Mouse (Mus musculus): ENCODE measurements around the gene Thoc6.

Thoc6 gene

DNA sequence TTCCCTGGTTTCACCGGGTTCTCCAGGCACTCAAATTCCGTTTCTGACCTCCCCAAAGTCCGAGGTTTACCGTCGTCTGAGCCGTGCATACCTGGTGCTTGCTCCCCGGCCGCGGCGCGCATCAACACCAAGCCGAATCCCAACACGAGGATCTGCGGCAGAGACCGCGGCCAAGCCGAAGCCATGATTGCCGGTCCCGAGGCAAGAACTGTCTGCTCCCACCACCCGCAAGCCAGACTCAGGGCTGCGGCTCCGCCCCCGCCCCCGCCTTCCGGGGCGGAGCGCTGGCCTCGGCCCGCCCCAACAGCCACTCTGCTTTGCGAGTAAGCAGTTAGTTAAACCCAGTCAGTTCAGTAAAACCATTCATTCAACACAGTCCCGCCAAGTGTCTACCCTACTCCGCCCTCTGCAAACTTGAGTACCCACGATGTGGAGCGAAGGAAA lies 3.6 kb upstream of the Thoc6 start, which contains the start of gene Tnfrsf12a:
Gene Tnfrsf12a (minus strand): TSS at position 233 of the 444 bp plus-strand sequence.
- in situ Hi-C loops (cut with MseI, MboI) = no loop called here

DNA sequence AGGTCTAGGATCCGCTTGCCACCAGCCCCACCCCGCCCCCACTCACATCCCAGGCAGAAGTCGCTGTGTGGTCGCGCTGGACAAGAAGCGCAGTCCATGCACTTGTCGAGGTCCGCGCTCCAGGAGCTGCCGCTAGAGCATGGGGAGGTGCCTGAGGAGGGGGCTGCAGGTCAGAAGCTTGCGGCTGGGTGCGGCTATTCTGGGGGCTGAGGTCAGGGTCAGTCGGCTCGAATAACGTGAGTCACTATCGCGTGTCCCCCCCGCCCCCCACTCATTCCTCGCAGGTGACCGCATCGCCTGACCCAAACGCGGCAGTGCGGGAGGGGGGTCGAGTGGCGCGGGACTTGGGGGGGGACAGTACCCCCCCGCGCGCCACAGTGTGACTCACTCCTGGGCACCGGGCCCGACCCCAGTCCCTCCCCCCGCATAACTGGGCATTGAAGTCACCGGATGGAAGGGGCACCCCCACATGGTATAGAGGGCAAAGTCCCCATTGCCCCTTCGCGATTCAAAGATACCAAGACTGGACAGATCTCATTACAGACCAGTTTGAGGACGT lies 2.9 kb upstream of the Thoc6 start:
- in situ Hi-C loops (cut with MseI, MboI) = no loop called here

DNA sequence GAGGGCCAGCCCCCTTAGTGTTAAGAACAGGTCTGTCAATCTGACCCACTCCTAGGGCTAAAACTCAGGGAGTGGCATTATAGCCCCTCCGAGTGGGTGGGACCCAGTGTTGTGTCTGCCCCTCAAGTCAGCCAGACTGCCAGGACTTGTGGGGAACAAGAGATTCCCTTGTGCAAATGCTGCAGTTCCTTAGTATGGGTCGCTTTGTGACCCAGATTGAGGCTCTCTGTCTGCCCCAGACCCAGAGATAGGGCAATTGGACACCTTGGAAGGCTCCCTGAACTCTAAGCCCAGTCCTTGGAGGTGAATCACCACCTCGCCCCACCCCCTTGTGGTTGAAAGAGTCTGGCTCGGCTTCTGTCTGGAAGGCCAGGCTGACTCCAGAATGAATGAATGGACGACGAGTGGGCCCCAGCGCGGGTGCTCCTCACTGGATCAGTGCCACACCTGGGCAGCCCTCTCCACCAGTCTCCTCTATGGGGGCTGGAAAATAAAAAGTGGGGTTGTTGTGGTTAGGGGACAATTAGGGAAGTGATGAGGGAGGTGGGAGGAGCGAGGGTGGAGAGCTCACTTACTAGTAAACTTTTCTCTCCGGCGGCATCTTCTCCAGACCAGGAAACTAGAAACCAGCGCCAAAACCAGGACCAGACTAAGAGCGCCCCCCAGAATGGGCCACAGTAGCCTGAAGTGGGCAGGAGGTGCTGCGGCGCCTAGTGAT lies 2.0 kb upstream of the Thoc6 start:
- in situ Hi-C loops (cut with MseI, MboI) = no loop called here

DNA sequence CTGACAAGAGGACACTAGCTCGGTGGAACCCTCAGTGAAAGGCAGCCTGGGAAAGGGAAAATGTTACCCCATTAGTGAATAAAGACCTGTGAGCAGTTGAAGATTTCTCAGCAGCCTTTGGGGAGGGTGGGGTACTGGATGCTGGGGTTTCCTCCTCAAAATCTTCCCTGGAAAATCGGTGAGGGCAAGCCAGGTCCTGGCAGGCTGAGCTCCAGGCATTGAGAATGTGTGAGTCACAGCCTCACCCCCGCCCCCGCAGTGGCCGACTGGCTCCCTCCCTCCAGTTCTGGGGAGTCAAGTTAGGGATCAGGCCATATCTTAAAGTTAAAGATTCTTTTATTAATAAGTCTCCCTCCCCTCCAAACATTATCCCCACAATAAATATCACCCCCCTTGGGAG lies 1.4 kb upstream of the Thoc6 start:
- in situ Hi-C loops (cut with MseI, MboI) = no loop called here

DNA sequence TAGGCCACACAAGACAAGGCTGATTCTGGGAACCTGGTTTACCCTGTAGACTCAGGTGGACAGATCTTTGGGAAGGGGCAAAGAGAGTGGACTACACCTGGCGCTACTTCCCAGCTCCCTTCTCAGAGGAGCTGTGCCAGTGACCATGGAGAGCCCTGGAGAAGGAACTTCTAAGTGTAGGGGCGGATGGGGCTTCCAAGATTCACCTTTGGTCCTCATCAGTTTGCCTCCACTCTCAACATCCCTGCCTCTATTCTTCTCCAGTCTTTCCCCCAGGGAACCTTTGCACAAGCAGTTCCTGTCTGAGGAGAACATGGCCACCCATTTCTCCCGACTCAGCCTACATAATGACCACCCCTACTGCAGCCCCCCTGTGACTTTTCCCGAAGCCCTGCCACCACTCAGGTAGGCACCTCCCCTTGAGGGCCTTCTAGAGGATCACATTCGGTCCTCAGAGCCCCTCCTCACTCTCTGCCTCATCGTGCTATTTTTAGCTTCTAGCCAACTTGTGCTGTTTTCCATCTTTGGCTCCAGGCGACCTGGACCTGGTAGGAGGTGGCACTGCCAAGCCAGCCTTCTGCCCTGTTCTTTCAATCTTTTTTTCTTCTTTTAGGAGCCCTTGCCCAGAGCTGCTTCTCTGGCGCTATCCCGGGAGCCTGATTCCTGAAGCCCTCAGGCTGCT lies 730 bp upstream of the Thoc6 start:
- in situ Hi-C loops (cut with MseI, MboI) = no loop called here

DNA sequence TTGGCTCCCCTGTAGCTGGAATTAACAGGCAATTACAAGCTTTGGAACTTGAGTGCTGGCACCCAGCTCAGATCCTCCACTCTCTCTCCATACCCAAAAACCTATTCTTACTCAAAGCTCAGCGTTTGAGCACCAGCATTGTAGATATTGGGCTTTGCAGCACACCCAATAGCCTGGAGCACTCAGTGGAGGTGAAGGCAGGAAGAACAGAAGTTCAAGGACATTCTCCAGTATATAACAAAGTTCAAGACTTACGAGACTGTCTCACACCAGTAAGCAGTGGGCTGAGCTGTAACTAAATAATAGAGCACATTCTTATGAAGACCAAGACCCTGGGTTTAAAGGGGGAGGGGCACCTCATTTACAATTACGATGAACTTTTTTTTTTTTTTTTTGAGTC lies 921 bp downstream of the Thoc6 start:
- in situ Hi-C loops (cut with MseI, MboI) = no loop called here

DNA sequence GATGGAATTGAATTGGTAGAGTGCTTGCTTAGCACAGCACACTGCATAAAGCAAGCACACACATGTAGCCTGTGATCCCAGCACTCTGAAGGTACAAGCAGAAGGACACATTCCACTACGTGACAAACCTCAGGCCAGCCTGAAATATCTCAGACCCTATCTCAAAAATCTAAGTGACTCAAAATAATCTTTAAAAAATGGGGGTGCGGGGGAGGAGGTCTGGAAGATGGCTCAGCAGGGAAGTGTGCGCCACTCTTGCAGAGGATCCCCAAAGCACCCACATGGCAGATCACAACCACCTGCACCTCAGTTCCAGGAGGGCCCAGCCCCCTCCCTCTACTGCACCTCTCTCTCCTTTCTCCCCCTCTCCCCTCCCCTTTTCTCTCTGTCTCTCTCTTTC lies 2.2 kb downstream of the Thoc6 start:
- in situ Hi-C loops (cut with MseI, MboI) = no loop called here

DNA sequence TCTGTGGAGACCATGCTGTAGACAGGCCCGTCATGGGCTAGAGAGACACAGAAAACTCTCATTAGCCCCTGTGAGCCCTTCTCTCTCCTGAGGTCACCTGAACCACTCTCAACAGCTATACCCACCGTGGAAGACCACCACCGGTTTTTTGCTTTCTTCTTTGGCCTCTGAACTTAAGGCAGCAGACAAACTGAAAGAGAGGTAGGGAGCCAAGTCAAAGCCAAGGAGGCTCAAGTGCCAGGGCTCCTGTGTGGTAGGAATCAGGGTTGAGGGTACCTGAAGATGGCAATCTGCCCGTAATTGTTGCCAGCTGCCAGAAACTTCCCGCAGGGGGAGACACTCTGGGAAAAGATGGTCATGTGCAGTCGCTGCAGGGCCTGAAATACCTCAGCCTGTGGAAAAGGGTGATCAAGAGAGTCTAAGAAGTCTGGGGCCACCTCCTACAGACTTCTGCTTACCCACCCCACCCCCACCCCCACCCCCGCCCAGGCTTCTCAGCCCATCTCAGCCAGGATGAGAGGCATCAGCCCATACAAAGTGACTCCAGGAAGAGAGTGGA lies 3.1 kb downstream of the Thoc6 start:
- in situ Hi-C loops (cut with MseI, MboI) = no loop called here

DNA sequence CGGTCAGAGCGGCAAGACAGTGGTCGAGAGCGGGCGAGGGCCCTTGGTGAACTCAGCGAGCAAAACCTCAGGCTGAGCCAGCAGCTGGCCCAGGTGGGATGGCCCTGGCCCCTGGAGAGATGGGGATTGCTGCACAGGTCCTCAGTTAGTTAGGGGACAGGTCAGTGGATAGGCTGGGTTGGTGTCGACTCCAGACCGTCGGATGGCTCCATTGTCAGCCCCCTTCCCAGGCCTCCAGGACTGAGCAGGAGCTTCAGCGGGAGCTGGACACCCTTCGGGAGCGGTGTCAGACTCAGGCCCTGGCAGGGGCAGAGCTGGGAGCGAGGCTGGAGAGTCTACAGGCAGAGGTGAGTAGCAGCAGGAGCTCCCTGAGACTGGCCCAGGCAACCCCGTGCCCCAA lies 8.2 kb downstream of the Thoc6 start:
- in situ Hi-C loops (cut with MseI, MboI) = no loop called here

DNA sequence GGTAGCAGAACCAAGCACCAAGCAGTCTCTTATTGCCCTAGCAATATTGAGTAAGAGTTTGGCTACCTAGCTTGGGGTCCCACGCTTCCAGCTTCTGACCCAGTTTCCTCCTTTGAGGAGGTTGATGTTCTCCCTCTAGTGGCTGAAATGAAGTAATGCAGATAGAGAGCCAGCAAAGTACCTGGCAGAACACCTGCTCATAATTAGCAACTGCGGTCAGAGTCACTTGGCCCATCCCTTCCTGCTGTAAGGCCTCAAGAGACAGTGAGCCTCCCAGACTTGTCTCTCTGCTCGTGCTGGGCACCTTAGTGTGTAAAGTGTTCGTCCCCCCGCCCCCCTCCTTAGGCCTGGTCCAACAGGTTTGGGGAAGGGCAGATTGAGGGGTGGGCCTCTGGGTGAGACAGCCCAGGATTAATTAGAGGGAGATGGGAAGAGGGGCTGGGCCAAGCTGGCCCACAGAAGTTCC lies 9.1 kb downstream of the Thoc6 start:
- in situ Hi-C loops (cut with MseI, MboI) = loop anchor here (5.0 kb wide), 1 partner anchor 38 kb away; no protein-coding TSS in a partner anchor

DNA sequence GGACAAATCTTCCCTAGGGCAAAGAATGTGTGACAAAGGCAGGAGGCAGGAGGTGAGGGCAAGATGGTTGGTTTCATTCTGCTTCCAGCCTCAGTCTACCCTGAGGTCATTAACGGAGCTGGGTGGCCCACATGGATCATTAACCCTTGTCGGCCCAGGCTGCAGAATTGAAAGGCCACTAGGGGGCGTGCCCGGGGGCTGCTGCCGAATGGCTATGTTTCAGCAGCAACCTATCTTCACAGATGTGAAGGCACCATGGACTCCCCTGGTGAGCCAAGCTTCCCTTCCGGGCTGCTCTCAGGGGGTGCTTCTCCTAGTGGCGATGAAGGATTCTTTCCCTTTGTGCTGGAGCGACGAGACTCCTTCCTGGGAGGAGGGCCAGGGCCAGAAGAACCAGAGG lies 12.2 kb downstream of the Thoc6 start:
- in situ Hi-C loops (cut with MseI, MboI) = loop anchor here (5.0 kb wide), 1 partner anchor 41 kb away; no protein-coding TSS in a partner anchor

DNA sequence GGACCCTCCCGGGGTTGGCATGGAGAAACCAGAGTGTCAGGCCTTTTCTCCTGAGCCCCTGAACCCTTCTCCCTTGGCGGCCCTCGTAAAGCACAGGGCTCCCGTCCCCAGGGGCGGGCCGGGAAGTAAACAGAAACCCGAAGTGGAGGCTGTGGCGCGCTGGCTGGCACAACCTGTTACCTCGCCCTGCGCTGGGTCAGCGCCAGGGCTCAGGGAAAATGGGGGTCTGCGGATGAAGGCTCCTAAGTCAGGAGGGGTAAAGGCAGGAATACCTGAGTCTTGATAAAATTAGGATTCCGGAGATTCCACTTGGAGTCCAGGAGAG lies 12.8 kb downstream of the Thoc6 start:
- in situ Hi-C loops (cut with MseI, MboI) = loop anchor here (5.0 kb wide), 1 partner anchor 41 kb away; no protein-coding TSS in a partner anchor

DNA sequence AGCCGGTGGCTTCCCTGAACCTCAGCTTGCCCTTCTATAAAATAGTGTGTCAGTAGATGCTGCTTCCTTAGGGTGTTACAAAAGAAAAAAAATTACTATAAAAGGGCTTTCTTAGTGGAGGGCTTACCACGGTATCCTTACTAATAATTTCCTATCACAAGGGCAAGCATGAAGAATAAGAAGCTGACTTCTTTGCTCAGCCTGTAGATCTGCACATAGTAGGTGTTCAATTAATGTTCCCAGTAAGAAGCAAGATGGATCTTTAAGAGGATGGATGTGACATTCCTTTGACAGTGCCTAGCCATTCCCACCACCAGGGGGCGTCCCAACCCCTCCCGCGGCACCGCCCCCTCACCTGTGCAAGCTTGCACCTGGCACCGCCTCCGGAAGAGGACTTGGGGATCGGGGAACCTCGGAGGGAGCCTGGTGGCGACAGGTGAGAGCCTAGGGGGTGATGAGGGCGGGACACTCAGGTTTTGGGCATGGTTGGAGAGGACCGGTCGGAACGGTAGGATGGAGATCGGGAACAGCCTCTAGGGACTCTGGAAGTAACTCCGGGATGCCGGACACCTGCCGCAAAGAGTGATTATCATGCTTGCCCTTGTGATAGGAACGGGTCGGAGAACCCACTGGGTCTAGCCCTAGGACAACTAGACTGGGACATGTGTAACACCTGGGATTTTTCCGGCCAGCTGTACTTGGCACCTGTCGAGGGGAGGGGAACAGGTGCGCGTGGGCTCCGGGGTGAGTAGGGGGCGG lies 13.4 kb downstream of the Thoc6 start, which contains the start of gene Bicdl2:
Gene Bicdl2 (plus strand): TSS at position 390 of the 759 bp plus-strand sequence.
- in situ Hi-C loops (cut with MseI, MboI) = loop anchor here (5.0 kb wide), 1 partner anchor 42 kb away; no protein-coding TSS in a partner anchor

DNA sequence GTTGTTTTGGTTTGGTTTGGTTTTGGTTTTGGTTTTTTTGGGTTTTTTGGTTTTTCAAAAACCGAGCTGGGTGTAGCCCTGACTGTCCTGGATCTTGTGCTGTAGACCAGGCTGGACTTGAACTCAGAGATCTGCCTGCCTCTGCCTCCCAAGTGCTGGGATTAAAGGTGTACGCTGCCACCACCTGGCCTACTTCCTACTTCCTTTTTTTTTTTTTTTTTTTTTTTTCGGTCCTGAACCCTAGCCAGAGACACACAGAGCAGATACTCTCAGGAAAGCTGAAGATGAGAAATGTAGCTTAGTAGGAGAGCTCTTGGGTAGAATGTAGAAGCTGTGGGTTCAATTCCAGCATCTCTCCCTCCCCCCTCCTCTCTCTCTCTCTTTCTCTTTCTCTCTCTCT lies 15.2 kb downstream of the Thoc6 start:
- in situ Hi-C loops (cut with MseI, MboI) = no loop called here

DNA sequence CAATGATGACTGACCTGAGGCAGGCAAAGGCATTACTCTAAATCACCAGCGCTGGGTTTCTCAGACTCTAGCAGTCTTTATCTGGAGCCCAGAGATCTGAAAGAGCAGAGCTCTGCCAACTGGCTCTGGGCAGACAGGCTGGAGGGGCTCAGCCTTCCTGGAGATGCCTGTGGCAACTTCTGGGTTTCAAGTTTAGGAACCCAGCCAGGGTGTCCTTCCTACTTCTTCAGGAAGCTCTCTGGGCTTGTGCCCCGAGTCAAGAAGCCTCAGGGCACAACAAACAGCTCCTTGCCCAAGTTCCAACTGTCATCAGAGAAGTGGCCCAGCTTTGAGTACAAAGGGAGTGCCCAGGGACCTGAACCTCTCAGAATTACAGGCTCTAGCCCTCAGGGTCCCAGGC lies 19.3 kb downstream of the Thoc6 start:
- in situ Hi-C loops (cut with MseI, MboI) = no loop called here

DNA sequence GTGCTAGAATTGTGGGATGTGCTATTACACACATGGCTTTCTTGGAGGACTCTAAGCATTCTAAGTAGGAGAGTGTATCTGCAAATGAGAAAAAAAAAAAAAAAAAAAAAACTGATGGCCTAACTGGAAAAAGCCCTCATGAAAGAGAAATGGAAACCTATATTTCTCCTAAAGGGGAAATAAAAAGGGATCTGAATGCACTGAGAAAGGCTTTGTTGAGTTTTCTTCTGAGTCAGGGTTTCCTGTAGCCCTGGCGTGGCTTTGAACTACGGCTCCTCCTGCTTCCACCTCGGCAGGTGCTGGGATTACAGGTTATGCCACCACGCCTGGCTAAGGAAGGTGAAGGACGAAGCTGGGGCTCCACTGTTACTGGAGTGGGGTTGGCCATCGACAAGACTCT lies 19.7 kb downstream of the Thoc6 start:
- in situ Hi-C loops (cut with MseI, MboI) = no loop called here

DNA sequence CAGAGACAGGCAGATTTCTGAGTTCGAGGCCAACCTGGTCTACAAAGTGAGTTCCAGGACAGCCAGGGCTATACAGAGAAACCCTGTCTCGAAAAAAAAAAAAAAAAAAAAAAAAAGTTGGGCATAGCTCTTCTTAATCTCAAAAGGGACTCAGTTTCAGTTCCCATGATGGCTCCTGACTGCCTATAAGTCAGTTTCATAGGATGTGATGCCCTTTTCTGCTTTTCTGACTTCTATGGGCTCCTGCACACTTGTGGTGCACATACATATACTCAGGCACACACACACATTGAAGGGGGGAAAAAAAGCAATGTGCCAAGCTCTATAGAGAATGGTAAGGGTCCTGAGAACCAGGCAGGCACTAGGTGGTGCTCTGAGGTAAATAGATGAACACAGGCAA lies 20.4 kb downstream of the Thoc6 start:
- in situ Hi-C loops (cut with MseI, MboI) = no loop called here

DNA sequence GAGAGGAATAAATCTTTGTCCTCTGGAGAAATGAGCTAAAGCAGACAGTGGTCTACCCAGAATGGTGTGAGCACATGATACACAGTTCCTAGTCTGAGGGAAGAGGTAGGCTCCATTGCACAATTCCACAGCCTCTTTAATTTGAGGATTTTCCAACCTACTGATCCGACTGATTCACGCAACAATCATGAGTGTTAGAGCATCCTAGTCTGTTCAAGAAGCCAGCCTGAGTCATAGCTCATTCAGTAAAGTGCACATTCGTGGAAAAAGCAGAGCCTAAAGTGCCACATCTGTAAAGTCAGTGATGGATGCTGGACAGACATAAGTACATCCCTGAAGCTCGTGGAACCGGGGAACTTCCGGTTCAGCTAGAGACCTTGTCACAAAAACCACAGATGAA lies 22.3 kb downstream of the Thoc6 start:
- in situ Hi-C loops (cut with MseI, MboI) = no loop called here

DNA sequence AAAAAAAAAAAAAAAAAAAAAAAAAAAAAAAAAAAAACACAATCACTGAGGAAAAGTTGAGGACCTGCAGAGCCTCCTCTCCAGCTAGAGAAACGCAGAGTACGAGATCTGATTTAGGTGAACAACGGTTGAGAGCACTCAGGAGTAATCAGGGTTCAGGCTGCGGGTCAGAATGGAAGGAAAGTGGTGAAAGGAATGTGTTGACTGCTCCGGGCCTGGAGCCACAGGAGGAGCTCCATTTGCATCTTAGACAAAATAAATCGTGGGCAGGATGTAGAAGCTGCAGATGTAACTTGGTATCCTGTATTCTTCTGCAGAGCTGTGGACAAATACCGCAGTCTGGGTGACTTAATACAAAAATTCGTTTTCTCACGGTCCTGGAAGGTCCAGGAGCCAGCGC lies 27.8 kb downstream of the Thoc6 start:
- in situ Hi-C loops (cut with MseI, MboI) = no loop called here

DNA sequence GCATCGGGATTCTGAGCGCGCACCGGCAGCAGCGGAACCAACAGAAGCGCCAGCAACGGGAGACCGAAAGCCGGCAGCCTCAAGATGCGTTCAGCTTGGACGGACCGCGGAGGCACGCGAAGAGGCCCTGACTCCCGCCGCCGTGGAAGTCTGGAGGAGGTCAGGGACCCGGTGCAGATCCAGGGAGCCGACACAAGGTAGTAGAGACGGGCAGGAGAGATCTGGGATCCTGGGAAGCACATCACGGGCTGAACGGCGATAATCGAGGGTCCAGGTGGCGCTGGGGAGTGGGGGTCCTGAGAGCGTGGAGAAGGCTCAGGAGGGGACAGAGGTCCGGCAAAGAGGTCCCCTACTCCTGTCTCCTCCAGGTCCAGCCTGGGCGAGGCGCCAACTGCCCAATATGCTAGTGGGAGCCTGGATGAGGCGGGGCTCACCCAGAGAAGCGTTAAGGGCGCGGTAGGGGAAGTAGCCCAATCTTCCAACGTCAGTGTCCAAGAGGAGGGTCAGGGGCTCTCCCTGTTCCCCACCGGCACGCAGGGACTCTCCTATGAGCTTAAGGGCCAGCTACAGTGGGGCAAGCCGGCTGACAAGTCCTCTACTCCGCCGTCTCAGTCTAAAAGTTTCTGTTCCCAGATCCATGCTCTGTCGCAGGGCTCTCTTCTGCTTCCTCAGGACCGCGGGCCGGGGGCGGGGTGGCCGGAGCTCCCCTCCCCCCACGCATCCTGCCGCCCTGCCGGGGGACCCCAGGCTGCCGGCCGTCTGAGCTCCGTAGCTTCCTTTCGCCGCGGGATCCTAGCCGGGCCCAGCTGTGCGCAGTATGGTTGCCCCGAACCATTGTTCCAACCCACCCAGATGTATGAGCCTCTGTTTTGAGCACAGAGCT lies 28.8 kb downstream of the Thoc6 start, which contains the start of gene Mmp25:
Gene Mmp25 (minus strand): TSS at position 665 of the 883 bp plus-strand sequence.
- in situ Hi-C loops (cut with MseI, MboI) = no loop called here

DNA sequence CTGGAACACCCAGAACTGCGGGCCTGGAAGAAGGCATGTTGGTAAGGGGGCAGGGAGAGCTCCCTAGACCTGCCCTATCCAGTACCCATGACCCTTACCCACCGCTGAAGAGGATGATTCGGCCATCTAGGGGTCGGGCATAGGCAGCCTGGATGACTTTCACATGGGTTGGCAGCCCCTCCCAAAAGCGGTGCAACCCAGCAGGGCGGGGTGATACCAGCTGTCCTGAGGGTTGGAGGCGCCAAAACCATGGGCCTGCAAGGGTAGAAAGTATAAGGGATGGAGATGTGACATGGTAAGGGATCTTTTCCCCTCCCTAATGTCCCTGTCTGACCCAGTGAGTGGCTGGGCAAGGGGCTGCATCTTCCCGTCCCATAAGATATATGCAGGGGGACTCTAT lies 42.4 kb downstream of the Thoc6 start:
- in situ Hi-C loops (cut with MseI, MboI) = no loop called here
